21 mouse cellular contexts compared by ENCODE assay signal in genomic region chr9:109969181-109969580, GRCm38 (mm10). TPM values are rescaled to one million over a fixed set of nuclear protein-coding genes. Genes with fewer than 3 reads are reported as not detected.
DNase-seq lines count a peak whose midpoint lies in the region; ATAC-seq and TF ChIP-seq lines count a peak whose summit lies in the region.
"Had no signal": no experiment of that assay in that cellular context is flagged by ENCODE, and none has a peak within 500 bp of the region (broad histone marks: within the 10 kb centered on the region; RNA-seq: fewer than 3 reads in every experiment).

No protein-coding gene starts in this region.

- 0 out of 2 replicates have a peak, but pooled peaks cover 2% of the 10 kb centered on the region for H3K36me3 ChIP-seq in embryonic facial prominence, embryonic 14.5 days (ENCODE audit: control insufficient read depth, insufficient read depth, low read length)
- H3K36me3 ChIP-seq in embryonic facial prominence, embryonic 10.5 days (replicated peaks), result peaks cover 6% of the 10 kb centered on the region; the same call in 1 of the 2 replicates
- peaks cover 2% of the 10 kb centered on the region; the same call in 1 of the 2 replicates for H3K36me3 ChIP-seq in heart, embryonic 15.5 days
- H3K36me3 ChIP-seq in C2C12 (ENCODE audit: control insufficient read depth, insufficient read depth), result peaks cover 5% of the 10 kb centered on the region
- no peaks in the 10 kb centered on the region for H3K36me3 ChIP-seq in intestine, embryonic 16.5 days (ENCODE audit: control insufficient read depth, insufficient read depth, low read length)
- H3K36me3 ChIP-seq: hindbrain, embryonic 13.5 days; neural tube, embryonic 12.5 days had no signal

- peak overlapping the region; percentile 18; the same call in 1 of the 2 replicates for H3K4me2 ChIP-seq in embryonic facial prominence, embryonic 14.5 days (ENCODE audit: low read depth, low read length)
- no peak overlapping the region for H3K4me2 ChIP-seq in heart, embryonic 15.5 days
- no peak overlapping the region for H3K4me2 ChIP-seq in intestine, embryonic 16.5 days (ENCODE audit: low read depth, low read length)
- H3K4me2 ChIP-seq: heart, embryonic 11.5 days; hindbrain, embryonic 13.5 days; neural tube, embryonic 12.5 days had no signal

- H3K27ac ChIP-seq in embryonic facial prominence, embryonic 14.5 days (replicated peaks; ENCODE audit: low read depth, low read length), result peak overlapping the region; percentile 55
- no peak overlapping the region for H3K27ac ChIP-seq in embryonic facial prominence, embryonic 10.5 days (replicated peaks)
- peak overlapping the region; percentile 31 for H3K27ac ChIP-seq in heart, embryonic 15.5 days
- peak overlapping the region; percentile 20 for H3K27ac ChIP-seq in intestine, embryonic 16.5 days (ENCODE audit: low read length)
- H3K27ac ChIP-seq: hindbrain, embryonic 13.5 days; neural tube, embryonic 12.5 days had no signal

- no peaks in the 10 kb centered on the region for H3K9me3 ChIP-seq in embryonic facial prominence, embryonic 14.5 days (ENCODE audit: control insufficient read depth, low read length)
- 0 out of 2 replicates have a peak, but pooled peaks cover 3% of the 10 kb centered on the region for H3K9me3 ChIP-seq in embryonic facial prominence, embryonic 10.5 days
- H3K9me3 ChIP-seq in heart, embryonic 15.5 days (replicated peaks), result no peaks in the 10 kb centered on the region
- no peaks in the 10 kb centered on the region for H3K9me3 ChIP-seq in intestine, embryonic 16.5 days (ENCODE audit: control insufficient read depth, low read length)
- H3K9me3 ChIP-seq: hindbrain, embryonic 13.5 days; megakaryocyte, embryonic 14.5 days; neural tube, embryonic 12.5 days had no signal

- H3K9ac ChIP-seq in embryonic facial prominence, embryonic 14.5 days (ENCODE audit: low read depth, low read length), result no peak overlapping the region
- H3K9ac ChIP-seq in heart, embryonic 15.5 days, result no peak overlapping the region
- no peak overlapping the region for H3K9ac ChIP-seq in intestine, embryonic 16.5 days (ENCODE audit: low read depth, low read length)
- H3K9ac ChIP-seq: hindbrain, embryonic 13.5 days; neural tube, embryonic 12.5 days had no signal

- H3K27me3 ChIP-seq in embryonic facial prominence, embryonic 14.5 days (replicated peaks; ENCODE audit: control insufficient read depth, insufficient read depth, low read length), result no peaks in the 10 kb centered on the region
- no peaks in the 10 kb centered on the region for H3K27me3 ChIP-seq in embryonic facial prominence, embryonic 10.5 days (replicated peaks; ENCODE audit: low read depth, poor library complexity, severe bottlenecking)
- no peaks in the 10 kb centered on the region for H3K27me3 ChIP-seq in heart, embryonic 15.5 days
- H3K27me3 ChIP-seq in C2C12 (ENCODE audit: control insufficient read depth, insufficient read depth, insufficient read length), result no peaks in the 10 kb centered on the region
- H3K27me3 ChIP-seq in intestine, embryonic 16.5 days (replicated peaks; ENCODE audit: control insufficient read depth, insufficient read depth, low read length), result no peaks in the 10 kb centered on the region
- H3K27me3 ChIP-seq: CH12.LX; hindbrain, embryonic 13.5 days; megakaryocyte, embryonic 14.5 days; neural tube, embryonic 12.5 days had no signal

- H3K79me2 ChIP-seq in C2C12 (ENCODE audit: control insufficient read depth, insufficient read depth), result peaks cover 95% of the 10 kb centered on the region

- 58% methylated on average over 3 of the region's 3 CpGs for WGBS in embryonic facial prominence, embryonic 14.5 days
- 83% methylated on average over 3 of the region's 3 CpGs for WGBS in embryonic facial prominence, embryonic 10.5 days
- WGBS in heart, embryonic 15.5 days, result 75% methylated on average over 3 of the region's 3 CpGs
- 62% methylated on average over 3 of the region's 3 CpGs for WGBS in intestine, embryonic 16.5 days

- no peak overlapping the region for H3ac ChIP-seq in C2C12 (ENCODE audit: control insufficient read depth, insufficient read length, low read depth)

- peaks cover 74% of the 10 kb centered on the region for H3K79me3 ChIP-seq in C2C12 (ENCODE audit: low read depth)

- 0 out of 2 replicates have a peak, but pooled peaks cover 5% of the 10 kb centered on the region for H3K4me1 ChIP-seq in embryonic facial prominence, embryonic 14.5 days (ENCODE audit: control insufficient read depth, insufficient read depth, low read length)
- no peaks in the 10 kb centered on the region; the same call in 1 of the 2 replicates for H3K4me1 ChIP-seq in embryonic facial prominence, embryonic 10.5 days
- peaks cover 12% of the 10 kb centered on the region for H3K4me1 ChIP-seq in heart, embryonic 15.5 days (replicated peaks)
- peaks cover 3% of the 10 kb centered on the region; the same call in 1 of the 2 replicates for H3K4me1 ChIP-seq in intestine, embryonic 16.5 days (ENCODE audit: control insufficient read depth, insufficient read depth, low read length)
- H3K4me1 ChIP-seq: neural tube, embryonic 12.5 days had no signal

- H3K4me3 ChIP-seq in embryonic facial prominence, embryonic 14.5 days (ENCODE audit: low read depth, low read length), result no peak overlapping the region
- no peak overlapping the region for H3K4me3 ChIP-seq in embryonic facial prominence, embryonic 10.5 days
- no peak overlapping the region for H3K4me3 ChIP-seq in heart, embryonic 15.5 days
- no peak overlapping the region for H3K4me3 ChIP-seq in C2C12 (ENCODE audit: insufficient read depth, poor library complexity, severe bottlenecking)
- peak overlapping the region; percentile 15 for H3K4me3 ChIP-seq in intestine, embryonic 16.5 days (ENCODE audit: low read length)
- H3K4me3 ChIP-seq: hindbrain, embryonic 13.5 days; megakaryocyte, embryonic 14.5 days; neural tube, embryonic 12.5 days had no signal

- ATAC-seq in embryonic facial prominence, embryonic 14.5 days (ENCODE audit: low read depth), result 0 out of 2 replicates have a peak, but pooled peaks have one; percentile 37
- ATAC-seq in heart, embryonic 15.5 days (replicated peaks; ENCODE audit: insufficient number of reproducible peaks, insufficient read depth, low FRiP score, low read depth), result no peak
- no peak for ATAC-seq in intestine, embryonic 16.5 days
- ATAC-seq: midbrain, embryonic 16.5 days had no signal

- peak; percentile 42 for DNase-seq in embryonic facial prominence, embryonic 14.5 days (ENCODE audit: low spot score)
- no peak for DNase-seq in embryonic facial prominence, embryonic 10.5 days (ENCODE audit: low spot score)
- DNase-seq in heart, adult 9 months (ENCODE audit: low spot score in 2 of 2), result no peak
- DNase-seq in kidney, adult 9 months, result no peak
- DNase-seq in layer of hippocampus, adult 9-10 months (ENCODE audit: low spot score), result no peak
- DNase-seq: cerebellum, postnatal 14 days; kidney, adult 11 months; kidney, postnatal 36 days; liver; lung, adult 2 months; right cerebral cortex, postnatal 25 days; thymus, adult 18-20 months had no signal

- no peak for TF ChIP-seq CTCF in C2C12 (IDR thresholded peaks at IDR 0.05; ENCODE audit: control insufficient read depth, insufficient read depth, insufficient read length)

TF ChIP-seq in C2C12, 6 proteins besides CTCF, POLR2A, EP300 and RAD21:
- TF ChIP-seq USF1 (IDR thresholded peaks at IDR 0.05; ENCODE audit: low read depth), result no peak
- TF ChIP-seq CEBPB (IDR thresholded peaks at IDR 0.05; ENCODE audit: low read depth), result no peak
- no peak for TF ChIP-seq MAX (IDR thresholded peaks at IDR 0.05)
- peak; percentile 6 for TF ChIP-seq MYOD1 (IDR thresholded peaks at IDR 0.05; ENCODE audit: control insufficient read depth, insufficient read length, low read depth)

RNA-seq across cellular contexts. Expression of gene Map4, which starts 37.9 kb away (rescaled TPM):
- 101 and 112 TPM in 2 replicates for polyA plus RNA-seq in embryonic facial prominence, embryonic 14.5 days (2014; fragmentation: Nextera tagmentation; extraction: Ambion mirVana)
- 48.5 and 61.7 TPM in 2 replicates for polyA plus RNA-seq in embryonic facial prominence, embryonic 10.5 days (2016; fragmentation: Nextera tagmentation; extraction: Ambion mirVana)
- 77.6 and 88.1 TPM in 2 replicates for polyA plus RNA-seq in heart, embryonic 15.5 days (2015; fragmentation: Nextera tagmentation; extraction: Ambion mirVana)
- 135 TPM for polyA plus RNA-seq in C2C12 (2012; fragmentation: generic; extraction: Trizol)
- polyA plus RNA-seq in intestine, embryonic 16.5 days (2015; fragmentation: Nextera tagmentation; extraction: Ambion mirVana), result 52.8 and 57.2 TPM in 2 replicates
